Mouse (Mus musculus): ENCODE measurements around the gene Bmp2k. TPM values are rescaled to one million over a fixed set of nuclear protein-coding genes. Genes with fewer than 3 reads are reported as not detected.

Gene Bmp2k
- polyA plus RNA-seq, 1 experiment from 2014 or later, result 8.3 TPM

DNA sequence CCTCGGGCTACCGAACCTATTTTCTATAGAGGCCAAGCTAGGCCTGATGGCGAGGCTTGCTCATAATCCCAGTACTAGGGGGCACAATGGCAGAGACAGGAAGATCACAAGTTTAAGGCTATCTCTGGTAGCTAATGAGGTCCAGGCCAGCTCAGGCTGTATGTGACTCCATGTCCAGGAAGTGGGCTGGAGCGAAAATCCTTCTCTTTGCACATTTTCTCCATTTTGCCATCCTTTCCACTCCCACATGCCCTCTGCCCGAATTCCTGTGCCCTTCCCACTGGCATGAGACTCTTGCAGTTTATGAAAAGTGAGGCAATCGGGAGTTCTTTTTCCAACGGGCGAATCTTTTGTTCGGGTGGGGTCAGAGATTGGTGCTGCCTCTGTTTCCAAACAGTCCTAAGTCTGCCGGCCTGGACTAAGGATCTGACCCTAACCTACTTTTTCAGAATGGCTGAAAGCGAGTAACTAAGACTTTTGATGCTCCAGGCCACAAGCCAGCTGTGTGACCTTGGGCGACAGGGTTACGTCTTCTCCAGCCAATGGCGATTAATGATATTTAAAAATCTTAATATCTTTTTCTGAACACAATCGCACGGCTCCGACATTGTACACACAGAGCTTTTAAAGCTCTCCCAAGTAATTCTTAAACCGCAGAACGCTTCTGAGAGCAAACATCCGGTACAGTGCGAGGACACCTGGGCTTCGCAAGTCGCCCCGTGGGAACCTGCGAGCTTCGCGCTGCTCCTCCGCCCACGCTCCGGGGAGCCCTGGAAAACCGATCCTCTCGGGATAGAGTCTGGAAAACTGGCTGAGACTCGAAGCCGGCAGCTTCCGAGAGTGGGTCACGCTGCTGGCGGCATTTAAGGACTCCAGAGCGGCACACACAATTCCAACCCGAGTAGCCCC lies 834 bp upstream of the Bmp2k start:
- Histone ChIP-seq H3K4me2 (ENCODE audit: low read length) (peak overlapping the region; percentile 94), H3K9me3 (ENCODE audit: control insufficient read depth, low read length) (no peaks in the 10 kb centered on the region), H3K9ac (ENCODE audit: low read length) (peak overlapping the region; percentile 90), H3K36me3 (ENCODE audit: control insufficient read depth, insufficient read depth, low read length) (no peaks in the 10 kb centered on the region), H3K4me3 (ENCODE audit: control insufficient read depth in 1 of 2, insufficient read depth in 1 of 2, low read depth in 1 of 2, low read length in 2 of 2) (peak overlapping the region; percentile 87), H3K4me1 (ENCODE audit: control insufficient read depth in 2 of 2, insufficient read depth in 2 of 2, low read length in 2 of 2) (peaks cover 6 to 10% of the 10 kb centered on the region in 2 experiments), H3K27ac (replicated peaks in 1 of 2; ENCODE audit: control insufficient read depth in 1 of 2, insufficient read depth in 1 of 2, low read depth in 2 of 2, low read length in 2 of 2) (peak overlapping the region; percentile 92 to 97), H3K27me3 (ENCODE audit: control insufficient read depth, insufficient read depth, low read length) (no peaks in the 10 kb centered on the region)
- WGBS, result 20% methylated on average over 39 of the region's 39 CpGs
- ATAC-seq (ENCODE audit: insufficient number of reproducible peaks, insufficient read depth, low FRiP score, low read depth), result peak; percentile 15; the same call in 1 of the 2 replicates

DNA sequence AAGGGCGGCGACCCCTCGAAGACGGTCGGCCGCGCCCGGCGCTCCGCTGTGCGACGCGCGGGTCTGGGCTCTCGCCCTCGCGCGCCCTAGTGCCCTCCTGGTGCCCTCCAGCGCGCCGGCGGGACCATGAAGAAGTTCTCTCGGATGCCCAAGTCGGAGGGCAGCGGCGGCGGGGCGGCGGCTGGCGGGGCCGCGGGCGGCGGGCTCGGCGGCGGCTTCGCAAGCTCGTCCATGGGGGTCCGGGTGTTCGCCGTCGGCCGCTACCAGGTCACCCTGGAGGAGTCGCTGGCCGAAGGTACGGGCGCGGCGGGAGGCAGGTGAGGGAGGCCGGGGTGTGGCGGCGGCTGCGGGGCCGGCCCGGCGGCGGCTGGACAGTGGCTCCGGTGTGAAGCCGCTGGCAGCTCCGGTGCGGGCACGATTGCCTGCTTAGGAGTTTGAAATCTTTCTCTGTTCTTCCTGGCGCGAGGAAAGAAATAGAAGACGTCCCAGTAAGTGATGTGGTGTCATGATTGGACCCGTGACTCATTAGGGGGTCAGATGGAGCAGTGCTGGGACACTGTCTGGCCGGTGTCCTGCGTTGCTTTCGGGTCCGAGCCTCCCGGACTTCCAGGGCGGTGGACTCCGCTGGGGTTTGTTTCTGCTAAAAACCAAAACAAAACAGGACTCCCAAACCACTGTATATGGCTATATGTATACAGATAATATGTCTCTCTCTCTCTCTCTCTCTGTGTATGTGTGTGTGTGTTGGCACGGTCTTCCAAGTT lies 495 bp downstream of the Bmp2k start:
- ATAC-seq (ENCODE audit: insufficient number of reproducible peaks, insufficient read depth, low FRiP score, low read depth), result peak; percentile 5; the same call in 1 of the 2 replicates
- peak overlapping the region; percentile 94 for H3K4me2 ChIP-seq (ENCODE audit: low read length)
- peak overlapping the region; percentile 74 to 92 for H3K27ac ChIP-seq (replicated peaks in 1 of 2; ENCODE audit: control insufficient read depth in 1 of 2, insufficient read depth in 1 of 2, low read depth in 2 of 2, low read length in 2 of 2)
- H3K4me1 ChIP-seq (ENCODE audit: control insufficient read depth in 2 of 2, insufficient read depth in 2 of 2, low read length in 2 of 2), result peaks cover 6 to 10% of the 10 kb centered on the region in 2 experiments
- WGBS, result 1% methylated on average over 74 of the region's 75 CpGs
- H3K27me3 ChIP-seq (ENCODE audit: control insufficient read depth, insufficient read depth, low read length), result no peaks in the 10 kb centered on the region; the same call in 1 of the 2 replicates
- H3K36me3 ChIP-seq (ENCODE audit: control insufficient read depth, insufficient read depth, low read length), result no peaks in the 10 kb centered on the region
- H3K9me3 ChIP-seq (ENCODE audit: control insufficient read depth, low read length), result no peaks in the 10 kb centered on the region
- peak overlapping the region; percentile 90 for H3K9ac ChIP-seq (ENCODE audit: low read length)
- peak overlapping the region; percentile 87 for H3K4me3 ChIP-seq (ENCODE audit: control insufficient read depth in 1 of 2, insufficient read depth in 1 of 2, low read depth in 1 of 2, low read length in 2 of 2)

DNA sequence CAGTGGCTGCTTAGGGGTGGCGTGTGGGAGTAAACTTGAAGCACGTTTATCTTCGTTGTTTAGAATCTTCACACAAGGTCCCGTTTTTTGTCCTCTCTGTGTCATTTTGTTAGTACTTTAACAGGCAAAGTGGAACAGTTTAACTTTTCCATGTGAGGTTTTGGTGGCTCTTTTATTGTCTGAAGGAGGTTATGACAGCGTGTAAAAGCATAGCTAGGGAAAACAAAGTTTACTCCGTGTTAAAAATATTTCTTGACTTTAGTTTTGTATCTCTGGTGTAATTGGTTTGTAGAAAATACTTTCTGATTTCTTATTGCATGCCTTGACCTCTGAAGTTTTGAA lies 1.0 kb downstream of the Bmp2k start:
- H3K4me1 ChIP-seq (ENCODE audit: control insufficient read depth in 2 of 2, insufficient read depth in 2 of 2, low read length in 2 of 2), result peaks cover 6 to 10% of the 10 kb centered on the region in 2 experiments
- no peaks in the 10 kb centered on the region for H3K9me3 ChIP-seq (ENCODE audit: control insufficient read depth, low read length)
- H3K27ac ChIP-seq (replicated peaks in 1 of 2; ENCODE audit: control insufficient read depth in 1 of 2, insufficient read depth in 1 of 2, low read depth in 2 of 2, low read length in 2 of 2), result no peak overlapping the region
- peak overlapping the region; percentile 87 for H3K4me3 ChIP-seq (ENCODE audit: control insufficient read depth in 1 of 2, insufficient read depth in 1 of 2, low read depth in 1 of 2, low read length in 2 of 2)
- ATAC-seq (ENCODE audit: insufficient number of reproducible peaks, insufficient read depth, low FRiP score, low read depth), result no peak
- H3K4me2 ChIP-seq (ENCODE audit: low read length), result peak overlapping the region; percentile 94
- H3K27me3 ChIP-seq (ENCODE audit: control insufficient read depth, insufficient read depth, low read length), result no peaks in the 10 kb centered on the region; the same call in 1 of the 2 replicates
- no peaks in the 10 kb centered on the region for H3K36me3 ChIP-seq (ENCODE audit: control insufficient read depth, insufficient read depth, low read length)
- H3K9ac ChIP-seq (ENCODE audit: low read length), result peak overlapping the region; percentile 90
- 13% methylated on average over 6 of the region's 6 CpGs for WGBS

DNA sequence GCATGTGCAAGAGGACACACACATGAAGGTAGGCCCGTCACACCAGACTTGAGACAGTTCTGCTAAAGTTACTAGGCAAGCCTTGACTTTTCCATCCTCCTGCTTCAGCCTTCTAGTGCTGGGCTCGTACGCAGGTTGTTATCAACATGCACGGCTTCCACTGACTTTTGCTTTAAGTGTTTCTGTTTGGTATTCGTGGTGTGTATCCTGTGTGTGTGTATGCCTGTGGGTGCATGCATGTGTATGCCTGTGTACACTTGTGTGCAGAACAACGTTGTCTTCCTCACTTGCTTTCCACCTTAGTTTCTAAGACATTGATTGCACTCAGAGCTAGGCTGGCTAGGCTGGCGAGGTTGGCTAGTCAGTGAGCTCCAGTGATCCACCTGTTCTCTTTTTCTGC lies 2.1 kb downstream of the Bmp2k start:
- Histone ChIP-seq H3K9ac (ENCODE audit: low read length) (no peak overlapping the region), H3K4me1 (ENCODE audit: control insufficient read depth in 2 of 2, insufficient read depth in 2 of 2, low read length in 2 of 2) (peaks cover 6 to 10% of the 10 kb centered on the region in 2 experiments), H3K27ac (replicated peaks in 1 of 2; ENCODE audit: control insufficient read depth in 1 of 2, insufficient read depth in 1 of 2, low read depth in 2 of 2, low read length in 2 of 2) (no peak overlapping the region), H3K9me3 (ENCODE audit: control insufficient read depth, low read length) (no peaks in the 10 kb centered on the region), H3K4me3 (ENCODE audit: control insufficient read depth in 1 of 2, insufficient read depth in 1 of 2, low read depth in 1 of 2, low read length in 2 of 2) (peak overlapping the region in 1 of 2 experiments; percentile 87; a peak in 1 of 4 replicates), H3K27me3 (ENCODE audit: control insufficient read depth, insufficient read depth, low read length) (no peaks in the 10 kb centered on the region; the same call in 1 of the 2 replicates), H3K36me3 (ENCODE audit: control insufficient read depth, insufficient read depth, low read length) (no peaks in the 10 kb centered on the region), H3K4me2 (ENCODE audit: low read length) (peak overlapping the region; percentile 94)
- ATAC-seq (ENCODE audit: insufficient number of reproducible peaks, insufficient read depth, low FRiP score, low read depth), result no peak
- 77% methylated on average over 7 of the region's 7 CpGs for WGBS

DNA sequence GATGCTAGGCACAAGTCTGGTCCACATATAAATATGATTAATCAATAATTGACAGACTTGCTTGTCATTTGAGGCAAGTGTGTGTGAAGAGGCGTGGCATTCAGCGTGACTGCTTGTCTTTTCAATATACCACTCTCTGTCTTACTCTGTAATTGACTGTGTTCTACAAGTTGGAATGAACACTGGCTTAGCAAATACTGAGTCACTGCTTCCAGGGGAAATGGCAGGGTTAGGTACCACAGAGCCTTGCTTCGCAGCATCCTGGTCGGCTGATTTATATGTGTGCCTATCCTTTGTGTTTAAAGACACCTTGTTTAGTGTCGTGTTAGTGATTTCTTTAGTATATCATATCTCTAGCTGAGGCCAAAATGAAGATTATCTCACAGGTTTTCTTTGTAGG lies 3.0 kb downstream of the Bmp2k start:
- Histone ChIP-seq H3K4me3 (ENCODE audit: control insufficient read depth in 1 of 2, insufficient read depth in 1 of 2, low read depth in 1 of 2, low read length in 2 of 2) (no peak overlapping the region), H3K27ac (replicated peaks in 1 of 2; ENCODE audit: control insufficient read depth in 1 of 2, insufficient read depth in 1 of 2, low read depth in 2 of 2, low read length in 2 of 2) (no peak overlapping the region), H3K4me1 (ENCODE audit: control insufficient read depth in 2 of 2, insufficient read depth in 2 of 2, low read length in 2 of 2) (peaks cover 6 to 10% of the 10 kb centered on the region in 2 experiments), H3K9ac (ENCODE audit: low read length) (no peak overlapping the region), H3K27me3 (ENCODE audit: control insufficient read depth, insufficient read depth, low read length) (no peaks in the 10 kb centered on the region; the same call in 1 of the 2 replicates), H3K4me2 (ENCODE audit: low read length) (peak overlapping the region; percentile 23), H3K9me3 (ENCODE audit: control insufficient read depth, low read length) (no peaks in the 10 kb centered on the region), H3K36me3 (ENCODE audit: control insufficient read depth, insufficient read depth, low read length) (no peaks in the 10 kb centered on the region)
- ATAC-seq (ENCODE audit: insufficient number of reproducible peaks, insufficient read depth, low FRiP score, low read depth), result no peak
- 88% methylated on average over 5 of the region's 5 CpGs for WGBS

DNA sequence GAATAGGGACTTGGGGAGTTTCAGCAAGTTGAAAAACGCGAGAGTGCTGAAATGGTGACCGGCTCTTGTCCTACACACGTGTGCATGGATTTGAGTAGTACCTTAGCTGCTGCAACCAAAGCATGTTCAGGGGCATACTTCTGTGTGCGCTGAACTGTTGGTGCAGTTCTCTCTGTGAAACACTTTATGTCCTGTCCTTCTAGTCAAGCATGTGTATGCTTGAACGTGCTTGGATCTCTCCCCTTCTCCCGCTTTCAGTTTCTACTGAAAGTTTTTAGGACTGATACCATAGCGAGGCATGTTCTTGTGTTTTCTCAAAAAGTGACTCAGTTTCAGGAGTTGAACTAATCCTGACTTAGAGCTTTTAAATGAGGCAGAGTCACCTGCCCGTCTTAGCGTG lies 3.7 kb downstream of the Bmp2k start:
- WGBS, result 91% methylated on average over 10 of the region's 10 CpGs
- Histone ChIP-seq H3K27me3 (ENCODE audit: control insufficient read depth, insufficient read depth, low read length) (no peaks in the 10 kb centered on the region; the same call in 1 of the 2 replicates), H3K9me3 (ENCODE audit: control insufficient read depth, low read length) (no peaks in the 10 kb centered on the region), H3K4me1 (ENCODE audit: control insufficient read depth in 2 of 2, insufficient read depth in 2 of 2, low read length in 2 of 2) (peaks cover 6 to 10% of the 10 kb centered on the region in 2 experiments), H3K4me2 (ENCODE audit: low read length) (no peak overlapping the region), H3K4me3 (ENCODE audit: control insufficient read depth in 1 of 2, insufficient read depth in 1 of 2, low read depth in 1 of 2, low read length in 2 of 2) (no peak overlapping the region), H3K27ac (replicated peaks in 1 of 2; ENCODE audit: control insufficient read depth in 1 of 2, insufficient read depth in 1 of 2, low read depth in 2 of 2, low read length in 2 of 2) (no peak overlapping the region), H3K9ac (ENCODE audit: low read length) (no peak overlapping the region), H3K36me3 (ENCODE audit: control insufficient read depth, insufficient read depth, low read length) (no peaks in the 10 kb centered on the region)
- no peak for ATAC-seq (ENCODE audit: insufficient number of reproducible peaks, insufficient read depth, low FRiP score, low read depth)

DNA sequence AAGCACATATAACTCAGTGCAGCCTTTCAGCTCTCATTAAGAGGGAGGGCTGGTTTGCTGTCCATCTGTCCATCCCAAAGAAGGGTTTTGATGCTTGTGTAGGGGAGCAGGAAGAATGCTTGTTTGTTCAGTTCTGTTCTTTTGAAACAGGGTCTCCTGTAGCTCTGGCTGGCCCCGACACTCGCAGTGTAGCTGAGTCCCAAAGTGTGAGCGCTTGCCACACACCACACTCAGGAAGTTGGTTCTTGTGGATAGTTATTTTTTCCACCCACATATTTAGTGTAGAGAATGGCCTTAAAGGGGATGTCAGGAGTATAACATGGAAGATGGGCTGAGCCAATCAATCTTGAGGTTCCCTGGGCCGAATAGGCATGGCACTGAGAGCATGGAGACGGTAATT lies 4.1 kb downstream of the Bmp2k start:
- peaks cover 2 to 10% of the 10 kb centered on the region in 2 experiments for H3K4me1 ChIP-seq (ENCODE audit: control insufficient read depth in 2 of 2, insufficient read depth in 2 of 2, low read length in 2 of 2)
- no peaks in the 10 kb centered on the region for H3K36me3 ChIP-seq (ENCODE audit: control insufficient read depth, insufficient read depth, low read length)
- 87% methylated on average over 5 of the region's 5 CpGs for WGBS
- no peaks in the 10 kb centered on the region for H3K9me3 ChIP-seq (ENCODE audit: control insufficient read depth, low read length)
- H3K4me2 ChIP-seq (ENCODE audit: low read length), result no peak overlapping the region
- ATAC-seq (ENCODE audit: insufficient number of reproducible peaks, insufficient read depth, low FRiP score, low read depth), result no peak
- H3K9ac ChIP-seq (ENCODE audit: low read length), result no peak overlapping the region
- H3K27me3 ChIP-seq (ENCODE audit: control insufficient read depth, insufficient read depth, low read length), result no peaks in the 10 kb centered on the region; the same call in 1 of the 2 replicates
- no peak overlapping the region for H3K27ac ChIP-seq (replicated peaks in 1 of 2; ENCODE audit: control insufficient read depth in 1 of 2, insufficient read depth in 1 of 2, low read depth in 2 of 2, low read length in 2 of 2)
- H3K4me3 ChIP-seq (ENCODE audit: control insufficient read depth in 1 of 2, insufficient read depth in 1 of 2, low read depth in 1 of 2, low read length in 2 of 2), result no peak overlapping the region
